Mouse (Mus musculus): ENCODE data around the gene Ssbp3.

DNA sequence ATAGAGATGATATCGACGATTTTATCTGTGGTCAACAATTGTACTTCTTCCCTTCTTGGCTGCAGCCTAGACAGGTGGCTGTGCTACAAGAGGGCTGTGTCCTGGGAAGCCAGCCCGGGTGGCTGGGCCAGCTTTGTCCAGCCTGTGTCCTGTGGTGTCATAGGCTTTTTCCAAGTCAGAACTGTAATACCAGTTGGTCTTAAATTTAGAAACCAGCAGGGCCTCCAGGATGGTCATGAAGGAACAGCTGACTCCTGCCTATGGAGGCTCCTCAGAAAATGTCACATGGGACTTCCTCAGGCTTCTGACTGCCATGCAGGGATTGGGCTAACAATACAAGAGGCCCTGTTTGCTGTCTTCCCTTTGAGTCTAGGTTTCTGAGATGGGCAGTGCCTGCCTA lies 102.1 kb downstream of the Ssbp3 start:
- TF ChIP-seq CTCF (IDR thresholded peaks at IDR 0.05; ENCODE audit: extremely low read depth, insufficient read depth, low read length) (no peak), POLR2A (IDR thresholded peaks at IDR 0.05; ENCODE audit: extremely low read depth, insufficient read depth, low read length) (no peak)

Data from cortical plate, adult 2 months (tissue).